Mouse (Mus musculus) heart, postnatal 0 days (tissue): ENCODE measurements around the gene Gphn. TPM values are rescaled to one million over a fixed set of nuclear protein-coding genes. Genes with fewer than 3 reads are reported as not detected.

ENCODE experiments used
- ATAC-seq: fragments of 200-750 bp; cut with Nextera tagmentation; 2 replicates; pipeline ENCODE4 v1.8.0; 2017; ENCODE audit warnings: low read depth, moderate number of reproducible peaks, moderate library complexity; ENCODE audit not compliant: insufficient read depth
- DNase-seq: peaks from one replicate; pipeline ENCODE4 v3.0.0-alpha.2; 2016; ENCODE audit warnings: low spot score
- H3K27ac ChIP-seq: fragments of 300-500 bp; sonication (generic); 2 replicates; pipeline ENCODE4 v1.5.1; 2014; ENCODE audit warnings: low read depth, mild to moderate bottlenecking
- H3K27me3 ChIP-seq: fragments of 300-500 bp; sonication (generic); 2 replicates; pipeline ENCODE4 v1.6.1; 2014; ENCODE audit warnings: low read length, mixed read lengths; ENCODE audit not compliant: control insufficient read depth, insufficient read depth
- H3K36me3 ChIP-seq: fragments of 300-500 bp; sonication (generic); replicated peaks from 2 replicates; pipeline ENCODE4 v1.6.1; 2014; ENCODE audit warnings: low read length, mixed read lengths; ENCODE audit not compliant: control insufficient read depth, insufficient read depth
- H3K4me1 ChIP-seq: fragments of 300-500 bp; sonication (generic); 2 replicates; pipeline ENCODE4 v1.6.1; 2014; ENCODE audit warnings: antibody characterized with exemption; ENCODE audit not compliant: control insufficient read depth, insufficient read depth
- H3K4me2 ChIP-seq: fragments of 300-500 bp; sonication (generic); 2 replicates; pipeline ENCODE4 v1.6.1; 2014; ENCODE audit warnings: low read depth, mild to moderate bottlenecking, low read length, moderate library complexity
- H3K4me3 ChIP-seq: fragments of 300-500 bp; sonication (generic); 2 replicates; pipeline ENCODE4 v1.5.1; 2014; ENCODE audit warnings: low read depth, low read length
- H3K9ac ChIP-seq: fragments of 300-500 bp; sonication (generic); replicated peaks from 2 replicates; pipeline ENCODE4 v1.6.1; 2014; ENCODE audit warnings: low read depth, low read length, mixed read lengths
- H3K9me3 ChIP-seq: fragments of 300-500 bp; sonication (generic); replicated peaks from 2 replicates; pipeline ENCODE4 v1.6.1; 2016; ENCODE audit warnings: low read length; ENCODE audit not compliant: control insufficient read depth
- CTCF ChIP-seq: IDR thresholded peaks from 2 replicates; pipeline ENCODE4 v1.5.1; 2016; ENCODE audit warnings: antibody characterized with exemption, control low read depth, low read depth
- EP300 ChIP-seq: IDR thresholded peaks from 2 replicates; pipeline ENCODE4 v1.6.1; 2016; ENCODE audit warnings: antibody characterized with exemption, low read depth
- WGBS: fragments of 180-500 bp; shearing (Covaris S2); extraction: QIAGEN DNeasy Blood & Tissue Kit; methylation state at CpG from one replicate; pipeline ENCODE4 v1.1.7; 2014; 5-methylcytosine and 5-hydroxymethylcytosine counted together
- polyA plus RNA-seq: library from polyadenylated mRNA; unstranded; fragments of >200 nt; fragmentation: Nextera tagmentation; extraction: Ambion mirVana; gene quantifications from 2 replicates; pipeline ENCODE4 v1.2.1, GENCODE M21; 2015
- total RNA-seq: library from RNA; depleted of rRNA; stranded (reverse); fragments of >200 nt; gene quantifications from 2 replicates; pipeline ENCODE4 v1.2.3, GENCODE M21; 2014; ENCODE audit warnings: low replicate concordance

Gene Gphn
- total and polyA plus RNA-seq, 2 experiments from 2014 or later, result 12.4 to 15.2 TPM

DNA sequence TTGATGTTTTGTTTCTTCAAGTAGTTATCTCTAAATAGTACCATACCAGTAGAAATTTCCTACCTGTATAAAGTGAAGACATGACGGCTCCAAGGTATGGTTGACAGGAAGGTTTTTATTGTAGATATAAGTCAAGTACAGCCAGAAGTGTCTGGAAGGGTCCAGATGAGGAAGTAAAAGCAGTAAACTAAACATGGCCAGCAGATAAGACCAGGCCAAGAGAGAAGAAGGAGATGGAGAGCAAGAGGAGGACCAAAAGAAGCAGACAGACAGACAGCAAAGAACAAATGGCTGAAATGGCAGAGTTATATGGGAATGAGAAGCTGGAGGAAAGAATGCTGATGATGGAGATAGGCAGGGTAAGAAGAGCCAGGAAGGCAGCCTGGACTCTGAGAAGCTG, 419.1 kb downstream of the Gphn start:
- Histone ChIP-seq H3K4me3 (no peak overlapping the region), H3K4me1 (0 out of 2 replicates have a peak, but pooled peaks cover 2% of the 10 kb centered on the region), H3K4me2 (no peak overlapping the region), H3K9ac (no peak overlapping the region), H3K27ac (no peak overlapping the region), H3K36me3 (no peaks in the 10 kb centered on the region), H3K27me3 (no peaks in the 10 kb centered on the region), H3K9me3 (no peaks in the 10 kb centered on the region)
- DNase-seq (no peak), ATAC-seq (no peak)
- WGBS, result 82% methylated on average over 1 of the region's 1 CpGs
- TF ChIP-seq EP300 (no peak), CTCF (no peak)

DNA sequence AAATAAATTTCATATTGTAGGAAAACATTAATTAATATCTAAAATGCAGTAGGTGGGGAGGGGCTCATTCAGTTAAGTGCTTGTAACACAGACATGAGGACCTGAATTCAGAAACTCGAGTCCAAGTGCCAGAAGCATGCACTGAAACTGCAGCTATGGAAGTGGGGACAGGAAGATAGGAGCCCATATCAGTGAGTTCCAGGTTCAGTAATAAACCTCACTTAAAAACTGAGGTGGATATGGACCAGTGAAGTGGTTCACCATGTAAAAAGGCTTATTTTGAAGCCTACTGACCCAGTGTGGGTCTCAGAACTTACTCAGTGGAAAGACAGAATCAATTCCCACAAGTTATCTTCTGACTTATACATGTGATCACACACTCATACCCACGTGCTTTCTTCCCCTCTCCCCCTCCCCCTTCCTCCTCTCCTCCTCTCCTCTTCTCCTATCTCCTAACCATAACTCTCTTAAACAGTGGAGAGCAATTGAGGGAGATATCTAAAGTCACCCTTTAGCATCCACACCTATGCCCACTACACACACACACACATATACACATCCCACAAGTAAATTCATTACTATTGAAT, 433.6 kb downstream of the Gphn start:
- no peaks in the 10 kb centered on the region for H3K9me3 ChIP-seq
- no peaks in the 10 kb centered on the region for H3K4me1 ChIP-seq
- 20% methylated on average over 2 of the region's 2 CpGs for WGBS
- no peak for DNase-seq
- no peak for TF ChIP-seq CTCF
- TF ChIP-seq EP300, result no peak
- H3K36me3 ChIP-seq, result no peaks in the 10 kb centered on the region
- H3K27ac ChIP-seq, result no peak overlapping the region
- H3K9ac ChIP-seq, result no peak overlapping the region
- ATAC-seq, result no peak
- no peaks in the 10 kb centered on the region for H3K27me3 ChIP-seq
- H3K4me2 ChIP-seq, result no peak overlapping the region
- H3K4me3 ChIP-seq, result no peak overlapping the region

DNA sequence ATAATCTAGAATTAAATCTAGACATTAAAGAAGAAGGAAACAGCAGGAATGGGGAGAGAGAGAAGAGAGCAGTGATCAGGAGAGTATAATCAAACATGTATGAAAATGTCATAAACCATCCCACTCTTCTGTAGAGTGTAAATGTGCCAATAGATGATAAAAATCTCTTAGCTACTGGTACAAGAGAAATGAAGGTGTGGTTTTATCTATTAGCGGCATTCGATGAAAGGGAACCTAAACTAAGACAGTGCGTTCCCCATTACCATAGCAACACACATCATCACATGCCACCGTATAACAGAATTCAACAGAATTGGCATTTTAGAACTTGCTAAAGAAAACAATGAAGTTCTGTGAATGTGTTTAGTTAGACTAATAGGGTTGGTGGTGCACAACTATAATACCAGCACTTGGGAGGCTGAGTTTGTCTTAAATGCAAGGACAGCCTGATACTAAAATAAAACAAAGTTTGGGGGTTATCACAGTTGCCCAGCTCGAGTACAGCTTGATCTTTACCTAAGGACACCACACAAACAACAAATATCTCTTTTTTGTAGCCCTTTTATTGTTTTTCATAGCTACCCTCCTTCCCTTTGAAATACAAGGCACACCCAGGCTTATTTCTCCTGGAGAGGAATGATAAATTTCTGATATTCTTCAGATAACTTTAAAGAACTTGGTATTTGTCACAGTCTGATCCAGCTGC, 452.1 kb downstream of the Gphn start:
- H3K9me3 ChIP-seq, result no peaks in the 10 kb centered on the region
- 84% methylated on average over 5 of the region's 5 CpGs for WGBS
- H3K9ac ChIP-seq, result no peak overlapping the region
- ATAC-seq (no peak), DNase-seq (no peak)
- no peaks in the 10 kb centered on the region for H3K27me3 ChIP-seq
- H3K4me3 ChIP-seq, result no peak overlapping the region
- no peaks in the 10 kb centered on the region for H3K36me3 ChIP-seq
- no peak for TF ChIP-seq EP300
- no peak for TF ChIP-seq CTCF
- no peak overlapping the region for H3K4me2 ChIP-seq
- no peak overlapping the region for H3K27ac ChIP-seq
- no peaks in the 10 kb centered on the region for H3K4me1 ChIP-seq

DNA sequence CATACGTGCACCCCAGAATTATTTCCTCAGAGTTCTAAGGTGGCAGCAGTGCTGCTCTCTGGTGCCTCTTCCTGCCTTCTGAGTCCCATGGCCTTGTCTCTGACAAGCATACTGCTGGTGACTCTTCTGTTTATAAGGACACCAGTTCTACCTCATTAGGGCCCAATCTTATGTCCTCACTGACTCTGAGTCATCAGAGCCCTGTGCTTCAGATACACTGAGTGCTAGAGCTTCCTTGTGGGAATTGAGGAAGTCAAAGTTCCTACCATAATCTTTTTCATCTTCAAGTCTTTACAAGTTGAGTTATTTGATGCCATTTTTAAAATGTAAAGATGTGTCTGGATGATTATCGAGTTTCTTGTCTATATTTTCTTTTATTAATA, 452.6 kb downstream of the Gphn start:
- Histone ChIP-seq H3K4me3 (no peak overlapping the region), H3K4me1 (no peaks in the 10 kb centered on the region), H3K36me3 (no peaks in the 10 kb centered on the region), H3K4me2 (no peak overlapping the region), H3K27me3 (no peaks in the 10 kb centered on the region), H3K27ac (no peak overlapping the region), H3K9me3 (no peaks in the 10 kb centered on the region), H3K9ac (no peak overlapping the region)
- DNase-seq, result no peak
- no peak for ATAC-seq
- WGBS, result 90% methylated on average over 2 of the region's 2 CpGs
- TF ChIP-seq EP300, result no peak

DNA sequence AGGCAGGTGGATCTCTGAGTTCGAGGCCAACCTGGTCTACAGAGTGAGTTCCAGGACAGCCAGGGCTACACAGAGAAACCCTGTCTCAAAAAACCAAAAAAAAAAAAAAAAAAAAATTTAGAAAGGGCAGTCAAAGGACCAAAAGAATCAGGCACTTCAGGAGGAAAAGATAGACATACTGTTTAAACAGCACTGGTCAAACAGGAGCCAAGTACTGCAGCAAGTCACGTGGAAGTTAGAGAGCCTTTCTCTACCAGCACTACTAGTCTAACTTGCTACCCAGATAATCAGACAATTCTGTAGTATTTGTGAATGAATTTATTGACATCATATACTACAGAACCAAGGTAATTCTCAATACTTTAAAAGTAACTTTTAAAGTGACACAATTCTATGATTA, 454.9 kb downstream of the Gphn start:
- Histone ChIP-seq H3K9ac (no peak overlapping the region), H3K4me2 (no peak overlapping the region), H3K36me3 (no peaks in the 10 kb centered on the region), H3K27ac (no peak overlapping the region), H3K4me1 (no peaks in the 10 kb centered on the region), H3K9me3 (no peaks in the 10 kb centered on the region), H3K4me3 (no peak overlapping the region), H3K27me3 (no peaks in the 10 kb centered on the region)
- TF ChIP-seq EP300 (no peak), CTCF (no peak)
- no peak for DNase-seq
- 89% methylated on average over 2 of the region's 2 CpGs for WGBS
- no peak for ATAC-seq

DNA sequence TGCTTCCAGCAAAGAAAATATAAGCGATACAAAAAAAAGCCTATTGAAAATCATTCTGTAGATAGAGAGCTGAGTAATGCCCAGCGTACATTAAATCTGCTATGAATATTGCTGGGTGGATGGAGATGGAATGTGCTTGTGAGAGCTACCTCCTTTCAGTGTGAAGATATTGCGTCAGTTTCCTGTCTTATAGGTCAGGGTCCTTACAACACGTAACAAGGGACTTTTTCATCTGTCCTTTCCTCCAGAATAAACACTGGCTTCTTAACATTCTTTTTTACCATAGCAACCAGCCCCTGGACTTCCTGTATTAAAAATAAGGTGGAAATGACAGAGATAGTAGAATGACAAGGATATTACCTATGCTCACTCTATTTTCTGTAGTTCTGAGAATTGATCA, 456.1 kb downstream of the Gphn start:
- Histone ChIP-seq H3K27me3 (no peaks in the 10 kb centered on the region), H3K4me3 (no peak overlapping the region), H3K4me1 (no peaks in the 10 kb centered on the region), H3K27ac (no peak overlapping the region), H3K9me3 (no peaks in the 10 kb centered on the region), H3K9ac (no peak overlapping the region), H3K4me2 (no peak overlapping the region), H3K36me3 (no peaks in the 10 kb centered on the region)
- no peak for TF ChIP-seq EP300
- ATAC-seq, result no peak
- 73% methylated on average over 4 of the region's 4 CpGs for WGBS
- DNase-seq, result no peak
